Mouse (Mus musculus): Measurements from ENCODE around the gene Ifitm3. TPM values are rescaled to one million over a fixed set of nuclear protein-coding genes. Genes with fewer than 3 reads are reported as not detected.

Ifitm3 gene
- polyA plus RNA-seq, 1 experiment from 2014 or later, result 9.7 TPM

DNA sequence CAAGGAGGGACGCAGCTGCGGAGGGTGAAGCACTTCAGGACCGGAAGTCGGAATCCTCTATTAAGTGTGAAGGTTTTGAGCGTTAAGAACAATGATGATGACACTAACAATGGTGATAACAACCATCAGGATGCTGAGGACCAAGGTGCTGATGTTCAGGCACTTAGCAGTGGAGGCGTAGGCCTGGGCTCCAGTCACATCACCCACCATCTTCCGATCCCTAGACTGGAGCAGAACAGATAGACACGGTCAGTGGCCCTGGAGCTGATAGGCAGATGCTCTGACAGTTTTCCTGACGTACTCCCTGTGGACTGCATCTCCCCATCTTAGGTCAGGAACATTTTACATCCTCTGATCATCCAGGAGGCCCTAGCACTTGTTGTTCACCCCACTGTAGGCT, 905 bp downstream of the Ifitm3 start:
- Histone ChIP-seq H3K4me2 (ENCODE audit: low read depth, low read length, severe bottlenecking) (no peak overlapping the region), H3K9ac (ENCODE audit: low read length) (no peak overlapping the region), H3K27me3 (ENCODE audit: control insufficient read depth, insufficient read depth, low read length) (no peaks in the 10 kb centered on the region), H3K9me3 (ENCODE audit: control insufficient read depth, low read length) (no peaks in the 10 kb centered on the region), H3K4me1 (replicated peaks; ENCODE audit: control insufficient read depth, insufficient read depth, low read length) (no peaks in the 10 kb centered on the region; the same call in 1 of the 2 replicates), H3K36me3 (ENCODE audit: control insufficient read depth, insufficient read depth, low read length) (no peaks in the 10 kb centered on the region), H3K4me3 (ENCODE audit: low read depth, low read length) (no peak overlapping the region), H3K27ac (ENCODE audit: low read depth, low read length) (no peak overlapping the region)
- 89% methylated on average over 9 of the region's 9 CpGs for WGBS
- DNase-seq (ENCODE audit: low spot score) (no peak), ATAC-seq (replicated peaks; ENCODE audit: low FRiP score) (no peak)

GRCm38 (mm10) chr7:141008938-141009660, 1.5 kb downstream of the Ifitm3 start:
- Histone ChIP-seq H3K9ac (ENCODE audit: low read length) (no peak overlapping the region), H3K4me2 (ENCODE audit: low read depth, low read length, severe bottlenecking) (peak overlapping the region; percentile 33; the same call in 1 of the 2 replicates), H3K27ac (ENCODE audit: low read depth, low read length) (no peak overlapping the region), H3K9me3 (ENCODE audit: control insufficient read depth, low read length) (no peaks in the 10 kb centered on the region), H3K27me3 (ENCODE audit: control insufficient read depth, insufficient read depth, low read length) (no peaks in the 10 kb centered on the region), H3K4me1 (replicated peaks; ENCODE audit: control insufficient read depth, insufficient read depth, low read length) (no peaks in the 10 kb centered on the region; the same call in 1 of the 2 replicates), H3K36me3 (ENCODE audit: control insufficient read depth, insufficient read depth, low read length) (no peaks in the 10 kb centered on the region), H3K4me3 (ENCODE audit: low read depth, low read length) (no peak overlapping the region)
- WGBS, result 9% methylated on average over 20 of the region's 20 CpGs
- DNase-seq (ENCODE audit: low spot score) (peak; percentile 88), ATAC-seq (replicated peaks; ENCODE audit: low FRiP score) (peak; percentile 84)

- ATAC-seq (replicated peaks; ENCODE audit: low FRiP score) (no peak), DNase-seq (ENCODE audit: low spot score) (no peak)
- H3K4me2 ChIP-seq (ENCODE audit: low read depth, low read length, severe bottlenecking), result no peak overlapping the region
- no peaks in the 10 kb centered on the region for H3K36me3 ChIP-seq (ENCODE audit: control insufficient read depth, insufficient read depth, low read length)
- H3K27ac ChIP-seq (ENCODE audit: low read depth, low read length), result no peak overlapping the region
- H3K9ac ChIP-seq (ENCODE audit: low read length), result no peak overlapping the region
- no peaks in the 10 kb centered on the region; the same call in 1 of the 2 replicates for H3K4me1 ChIP-seq (replicated peaks; ENCODE audit: control insufficient read depth, insufficient read depth, low read length)
- H3K27me3 ChIP-seq (ENCODE audit: control insufficient read depth, insufficient read depth, low read length), result no peaks in the 10 kb centered on the region
- 5% methylated on average over 7 of the region's 7 CpGs for WGBS
- no peak overlapping the region for H3K4me3 ChIP-seq (ENCODE audit: low read depth, low read length)
- no peaks in the 10 kb centered on the region for H3K9me3 ChIP-seq (ENCODE audit: control insufficient read depth, low read length)
Observed at GRCm38 (mm10) chr7:141008312-141008761, 2.2 kb downstream of the Ifitm3 start.

DNA sequence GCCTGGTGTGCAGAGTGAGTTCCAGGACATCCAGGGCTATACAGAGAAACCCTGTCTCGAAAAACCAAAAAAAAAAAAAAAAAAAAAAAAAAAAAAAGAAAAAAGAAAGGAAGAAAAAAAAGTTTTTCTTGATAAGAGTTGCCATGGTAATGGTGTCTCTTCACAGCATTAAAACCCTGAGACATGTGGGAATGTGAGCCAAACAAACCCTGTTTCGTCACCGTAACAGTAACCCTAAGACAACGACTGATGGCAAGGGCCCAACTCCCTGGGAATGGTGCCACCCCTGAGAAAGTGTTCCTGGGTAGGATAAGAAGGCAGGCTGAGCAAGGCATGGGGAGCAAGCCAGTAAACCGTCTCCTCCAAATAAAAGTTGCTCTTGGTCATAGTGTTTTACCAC, 3.7 kb downstream of the Ifitm3 start:
- Histone ChIP-seq H3K4me2 (ENCODE audit: low read depth, low read length, severe bottlenecking) (no peak overlapping the region), H3K4me3 (ENCODE audit: low read depth, low read length) (no peak overlapping the region), H3K9me3 (ENCODE audit: control insufficient read depth, low read length) (no peaks in the 10 kb centered on the region), H3K4me1 (replicated peaks; ENCODE audit: control insufficient read depth, insufficient read depth, low read length) (no peaks in the 10 kb centered on the region; the same call in 1 of the 2 replicates), H3K27me3 (ENCODE audit: control insufficient read depth, insufficient read depth, low read length) (no peaks in the 10 kb centered on the region), H3K9ac (ENCODE audit: low read length) (no peak overlapping the region), H3K36me3 (ENCODE audit: control insufficient read depth, insufficient read depth, low read length) (no peaks in the 10 kb centered on the region), H3K27ac (ENCODE audit: low read depth, low read length) (no peak overlapping the region)
- DNase-seq (ENCODE audit: low spot score) (no peak), ATAC-seq (replicated peaks; ENCODE audit: low FRiP score) (no peak)
- WGBS, result 91% methylated on average over 5 of the region's 5 CpGs

- H3K4me1 ChIP-seq (replicated peaks; ENCODE audit: control insufficient read depth, insufficient read depth, low read length), result no peaks in the 10 kb centered on the region; the same call in 1 of the 2 replicates
- WGBS, result 91% methylated on average over 6 of the region's 6 CpGs
- DNase-seq (ENCODE audit: low spot score) (no peak), ATAC-seq (replicated peaks; ENCODE audit: low FRiP score) (no peak)
- H3K27ac ChIP-seq (ENCODE audit: low read depth, low read length), result no peak overlapping the region
- H3K9ac ChIP-seq (ENCODE audit: low read length), result no peak overlapping the region
- no peak overlapping the region for H3K4me3 ChIP-seq (ENCODE audit: low read depth, low read length)
- H3K36me3 ChIP-seq (ENCODE audit: control insufficient read depth, insufficient read depth, low read length), result no peaks in the 10 kb centered on the region
- no peak overlapping the region for H3K4me2 ChIP-seq (ENCODE audit: low read depth, low read length, severe bottlenecking)
- H3K27me3 ChIP-seq (ENCODE audit: control insufficient read depth, insufficient read depth, low read length), result no peaks in the 10 kb centered on the region
- H3K9me3 ChIP-seq (ENCODE audit: control insufficient read depth, low read length), result no peaks in the 10 kb centered on the region
Observed at GRCm38 (mm10) chr7:141006446-141006845, 4.1 kb downstream of the Ifitm3 start.

DNA sequence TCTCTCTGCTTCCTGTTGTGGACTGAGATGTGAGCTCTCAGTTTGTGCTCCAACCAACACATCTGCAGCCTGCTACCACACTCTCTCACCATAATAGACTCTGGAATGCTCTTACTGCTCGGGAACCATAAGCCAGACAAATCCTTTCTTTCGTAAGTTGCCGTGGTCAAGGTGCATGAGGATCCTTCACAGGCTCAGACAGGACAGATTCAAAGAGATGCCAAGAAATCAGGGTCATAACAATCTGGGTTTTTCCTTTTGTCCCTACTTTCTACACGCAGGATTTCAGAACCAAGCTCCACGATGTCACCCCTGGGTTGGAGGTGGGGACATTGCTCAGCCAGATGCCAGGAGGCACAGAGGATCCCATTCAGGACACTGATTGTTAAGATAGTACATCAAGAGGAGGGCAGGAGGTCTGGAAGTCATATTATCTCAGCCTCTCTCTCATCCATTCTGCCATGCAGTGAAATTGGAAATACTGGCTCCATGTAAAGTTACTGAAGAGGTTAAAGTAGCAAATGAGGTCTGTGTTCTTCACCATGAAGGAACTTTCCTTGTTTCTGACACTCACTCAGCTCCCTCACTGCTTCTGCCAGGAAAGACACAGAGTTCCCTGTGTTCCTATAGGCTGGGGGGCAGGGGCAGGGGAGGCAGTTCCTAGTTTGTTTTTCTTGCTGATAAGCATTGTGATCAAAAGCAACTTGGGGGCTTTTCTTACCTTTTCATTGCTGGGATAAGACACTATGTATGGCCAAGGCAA, 7.1 kb downstream of the Ifitm3 start:
- no peak overlapping the region for H3K9ac ChIP-seq (ENCODE audit: low read length)
- no peak overlapping the region for H3K4me2 ChIP-seq (ENCODE audit: low read depth, low read length, severe bottlenecking)
- DNase-seq (ENCODE audit: low spot score) (no peak), ATAC-seq (replicated peaks; ENCODE audit: low FRiP score) (no peak)
- no peaks in the 10 kb centered on the region for H3K9me3 ChIP-seq (ENCODE audit: control insufficient read depth, low read length)
- H3K27ac ChIP-seq (ENCODE audit: low read depth, low read length), result no peak overlapping the region
- H3K27me3 ChIP-seq (ENCODE audit: control insufficient read depth, insufficient read depth, low read length), result no peaks in the 10 kb centered on the region
- H3K4me1 ChIP-seq (replicated peaks; ENCODE audit: control insufficient read depth, insufficient read depth, low read length), result no peaks in the 10 kb centered on the region; the same call in 1 of the 2 replicates
- WGBS, result 85% methylated on average over 5 of the region's 5 CpGs
- no peaks in the 10 kb centered on the region for H3K36me3 ChIP-seq (ENCODE audit: control insufficient read depth, insufficient read depth, low read length)
- no peak overlapping the region for H3K4me3 ChIP-seq (ENCODE audit: low read depth, low read length)

DNA sequence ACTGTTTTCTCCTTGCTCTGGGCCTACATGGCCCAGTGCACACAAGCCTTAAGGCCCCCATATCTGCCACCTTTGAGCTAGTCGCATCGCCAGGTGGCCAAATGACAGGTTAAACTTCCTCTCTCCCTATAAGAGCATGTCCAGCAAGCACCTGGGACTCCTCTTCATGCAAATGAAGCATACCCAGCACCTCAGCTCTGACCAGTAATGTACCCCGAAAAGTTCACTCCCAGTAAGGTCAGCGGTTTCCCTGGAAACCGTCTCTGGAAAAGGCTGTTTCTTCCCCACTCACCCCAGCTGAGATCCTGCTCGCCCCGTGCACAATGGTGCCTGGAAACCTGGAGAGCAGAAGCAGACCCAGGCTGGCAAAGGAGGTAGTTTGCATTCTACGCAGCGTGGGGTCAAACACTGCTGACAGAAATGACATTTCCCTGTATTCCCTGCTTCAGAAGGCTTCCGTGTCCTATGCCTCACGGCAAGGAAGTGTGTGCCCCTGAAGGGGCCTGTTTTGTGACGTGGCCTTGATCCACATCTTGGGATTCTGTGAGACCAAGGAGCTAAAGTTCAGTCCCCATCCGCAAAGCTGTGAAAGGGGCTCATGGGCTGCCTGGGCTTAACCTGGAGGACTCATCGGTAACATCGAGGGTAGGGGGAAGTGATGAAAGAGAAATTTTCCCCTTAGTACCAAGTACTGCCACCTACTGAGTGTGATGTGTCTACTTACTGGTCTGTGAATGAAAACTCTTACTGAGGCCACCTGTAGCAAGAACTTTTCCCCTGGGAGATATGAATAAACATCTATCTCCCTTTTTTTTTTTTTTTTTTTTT, 9.5 kb downstream of the Ifitm3 start:
- H3K4me3 ChIP-seq (ENCODE audit: low read depth, low read length), result no peak overlapping the region
- H3K4me1 ChIP-seq (replicated peaks; ENCODE audit: control insufficient read depth, insufficient read depth, low read length), result no peaks in the 10 kb centered on the region
- DNase-seq (ENCODE audit: low spot score), result no peak
- no peak overlapping the region for H3K4me2 ChIP-seq (ENCODE audit: low read depth, low read length, severe bottlenecking)
- H3K27ac ChIP-seq (ENCODE audit: low read depth, low read length), result no peak overlapping the region
- no peaks in the 10 kb centered on the region for H3K9me3 ChIP-seq (ENCODE audit: control insufficient read depth, low read length)
- no peak overlapping the region for H3K9ac ChIP-seq (ENCODE audit: low read length)
- no peaks in the 10 kb centered on the region for H3K27me3 ChIP-seq (ENCODE audit: control insufficient read depth, insufficient read depth, low read length)
- H3K36me3 ChIP-seq (ENCODE audit: control insufficient read depth, insufficient read depth, low read length), result no peaks in the 10 kb centered on the region
- 76% methylated on average over 15 of the region's 15 CpGs for WGBS
- no peak for ATAC-seq (replicated peaks; ENCODE audit: low FRiP score)

DNA sequence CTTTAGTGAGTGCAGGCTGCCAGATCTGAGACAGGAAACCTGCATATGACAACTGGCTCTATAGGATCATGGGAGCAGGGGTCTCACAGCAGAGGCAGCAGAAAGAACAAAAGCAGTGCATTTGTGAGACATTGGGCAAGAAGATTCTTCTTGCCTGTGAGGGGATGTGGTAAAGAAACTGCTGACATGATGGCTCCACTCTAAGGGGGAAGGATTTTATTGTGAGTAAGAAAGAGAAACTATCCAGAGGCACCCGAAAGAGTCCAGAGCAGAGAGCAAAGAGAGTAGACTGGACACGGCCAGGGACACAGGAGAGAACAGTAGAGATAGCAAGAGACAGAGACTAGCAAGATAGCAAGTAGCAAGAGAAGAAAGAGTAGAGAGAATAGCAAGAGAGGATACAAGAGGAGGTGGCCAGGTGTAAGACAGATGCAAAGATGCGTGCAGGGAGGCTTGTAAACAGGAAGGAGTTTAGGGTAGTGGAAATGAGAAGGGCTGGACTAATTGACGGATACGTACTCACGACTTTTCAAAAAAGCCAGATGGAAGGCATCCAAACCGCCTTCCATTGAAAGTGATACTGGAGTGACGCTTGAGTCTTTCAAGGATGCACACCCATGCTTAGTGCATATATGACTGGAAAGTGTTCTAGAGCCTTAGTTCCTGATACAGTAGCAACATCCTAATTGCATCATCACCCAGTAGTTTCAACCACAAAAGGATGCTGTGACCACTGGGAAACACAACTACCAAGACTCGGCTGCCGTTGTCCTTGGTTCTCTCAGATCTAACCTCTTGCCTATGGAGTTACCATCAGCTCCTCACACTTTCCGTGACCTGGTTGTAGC, 11.5 kb downstream of the Ifitm3 start:
- no peak overlapping the region for H3K9ac ChIP-seq (ENCODE audit: low read length)
- no peak overlapping the region for H3K4me3 ChIP-seq (ENCODE audit: low read depth, low read length)
- no peak for ATAC-seq (replicated peaks; ENCODE audit: low FRiP score)
- 93% methylated on average over 11 of the region's 11 CpGs for WGBS
- no peaks in the 10 kb centered on the region for H3K27me3 ChIP-seq (ENCODE audit: control insufficient read depth, insufficient read depth, low read length)
- H3K4me1 ChIP-seq (replicated peaks; ENCODE audit: control insufficient read depth, insufficient read depth, low read length), result no peaks in the 10 kb centered on the region
- no peaks in the 10 kb centered on the region for H3K36me3 ChIP-seq (ENCODE audit: control insufficient read depth, insufficient read depth, low read length)
- H3K27ac ChIP-seq (ENCODE audit: low read depth, low read length), result no peak overlapping the region
- no peaks in the 10 kb centered on the region for H3K9me3 ChIP-seq (ENCODE audit: control insufficient read depth, low read length)
- no peak for DNase-seq (ENCODE audit: low spot score)
- H3K4me2 ChIP-seq (ENCODE audit: low read depth, low read length, severe bottlenecking), result no peak overlapping the region
